In genomic region chr10:127572281-127572680, GRCm38 (mm10) we compare ENCODE assay signal across 20 mouse cellular contexts. TPM values are rescaled to one million over a fixed set of nuclear protein-coding genes. Genes with fewer than 3 reads are reported as not detected.
DNase-seq lines count a peak whose midpoint lies in the region; ATAC-seq and TF ChIP-seq lines count a peak whose summit lies in the region.
"Had no signal": no experiment of that assay in that cellular context is flagged by ENCODE, and none has a peak within 500 bp of the region (broad histone marks: within the 10 kb centered on the region; RNA-seq: fewer than 3 reads in every experiment).

No protein-coding gene starts in this region.

- peak; percentile 15 for DNase-seq in gastrocnemius, adult 2 months
- DNase-seq in gastrocnemius, postnatal 4 days (ENCODE audit: low spot score in 2 of 2), result no peak
- DNase-seq in liver, adult 2 months (ENCODE audit: extremely low read depth, low read depth, low spot score), result peak; percentile 75
- DNase-seq in liver, embryonic 11.5 days (ENCODE audit: low spot score), result no peak
- DNase-seq: adrenal gland, adult 2 months; adrenal gland, adult 8-10 months; adrenal gland, postnatal 10 days; adrenal gland, postnatal 14 days; adrenal gland, postnatal 25 days; adrenal gland, postnatal 36 days; B cell, adult 2 months; cerebellum, adult 11 months; cerebellum, adult 11-12 months; cerebellum, adult 18-20 months had no signal

- no peak for TF ChIP-seq POLR2A in liver, adult 2 months (IDR thresholded peaks at IDR 0.05; ENCODE audit: extremely low read depth, insufficient read depth, low read length)

- H3K4me1 ChIP-seq in liver, adult 2 months (ENCODE audit: control insufficient read depth, insufficient read depth, low read length), result peaks cover 14% of the 10 kb centered on the region
- 0 out of 2 replicates have a peak, but pooled peaks cover 9% of the 10 kb centered on the region for H3K4me1 ChIP-seq in liver, embryonic 11.5 days (replicated peaks; ENCODE audit: control insufficient read depth, insufficient read depth, low read length)

- no peak overlapping the region for H3K4me2 ChIP-seq in liver, embryonic 11.5 days

- H3K36me3 ChIP-seq in liver, adult 2 months (ENCODE audit: control insufficient read depth, insufficient read depth, low read length), result peaks cover 66% of the 10 kb centered on the region
- peaks cover 17% of the 10 kb centered on the region for H3K36me3 ChIP-seq in liver, embryonic 11.5 days (ENCODE audit: control insufficient read depth, insufficient read depth, low read length)
- H3K36me3 ChIP-seq: G1E had no signal

- H3K79me2 ChIP-seq in liver, adult 2 months (ENCODE audit: control insufficient read depth, insufficient read depth, low read length), result no peaks in the 10 kb centered on the region; the same call in 1 of the 2 replicates

- H3K4me3 ChIP-seq in gastrocnemius, adult 2 months, result no peak overlapping the region
- H3K4me3 ChIP-seq in liver, adult 2 months (ENCODE audit: insufficient read depth, low read depth, low read length), result no peak overlapping the region
- no peak overlapping the region for H3K4me3 ChIP-seq in liver, embryonic 11.5 days (ENCODE audit: low read depth, low read length)

- H3K9me3 ChIP-seq in liver, embryonic 11.5 days (ENCODE audit: control insufficient read depth, low read length), result no peaks in the 10 kb centered on the region
- H3K9me3 ChIP-seq: G1E had no signal

- 24% methylated on average over 5 of the region's 5 CpGs for WGBS in liver, adult 2 months
- 88% methylated on average over 5 of the region's 5 CpGs for WGBS in liver, embryonic 11.5 days

- intact Hi-C loops in gastrocnemius, adult 2 months (cut with DNase I), result loop anchor here (5.0 kb wide), 1 partner anchor 365 kb away; no protein-coding TSS in a partner anchor

- no peak overlapping the region for H3K27ac ChIP-seq in gastrocnemius, adult 2 months
- no peak overlapping the region for H3K27ac ChIP-seq in liver, adult 2 months (replicated peaks; ENCODE audit: insufficient read depth, low read depth, low read length)
- H3K27ac ChIP-seq in liver, embryonic 11.5 days (ENCODE audit: low read depth, low read length), result no peak overlapping the region

- ATAC-seq in liver, embryonic 11.5 days (replicated peaks; ENCODE audit: low FRiP score), result no peak
- ATAC-seq: activated CD4-positive, CD25-positive, alpha-beta regulatory T cell, adult 4 months; CD4-positive, CD25-positive, alpha-beta regulatory T cell, adult 4 months; Patski had no signal

- H3K9ac ChIP-seq in liver, adult 2 months (ENCODE audit: low read depth, low read length), result no peak overlapping the region
- no peak overlapping the region for H3K9ac ChIP-seq in liver, embryonic 11.5 days (ENCODE audit: low read depth, low read length)

- H3K27me3 ChIP-seq in liver, adult 2 months (ENCODE audit: control insufficient read depth, insufficient read depth, low read length), result no peaks in the 10 kb centered on the region
- no peaks in the 10 kb centered on the region for H3K27me3 ChIP-seq in liver, embryonic 11.5 days (replicated peaks; ENCODE audit: control insufficient read depth, insufficient read depth, low read length)
- H3K27me3 ChIP-seq: CH12.LX, Patski had no signal

- TF ChIP-seq CTCF in gastrocnemius, adult 2 months (IDR thresholded peaks at IDR 0.05), result no peak
- no peak for TF ChIP-seq CTCF in liver, adult 2 months (IDR thresholded peaks at IDR 0.05; ENCODE audit: low read depth, low read length)

RNA-seq across cellular contexts. Expression of gene Nxph4, which starts 37.9 kb away (rescaled TPM):
- total RNA-seq in gastrocnemius, adult 2 months (2021), result under 1 TPM; 0.17 to 0.23 TPM
- total RNA-seq in gastrocnemius, postnatal 4 days (2021), result 1 to 10 TPM; 1.9 to 2.2 TPM
- not detected in 2 replicates for total RNA-seq in liver, adult 2 months (2014; rRNA removed)
- 0.05 TPM in 1 of 2 replicates, not detected in the other for polyA plus RNA-seq in liver, adult 2 months (2012; rRNA removed)
- 0.56 TPM in 1 of 2 replicates, not detected in the other for polyA plus RNA-seq in liver, embryonic 11.5 days (2014; fragmentation: Nextera tagmentation; extraction: Ambion mirVana)
- total RNA-seq: MEL had no signal
- polyA plus RNA-seq: activated CD4-positive, CD25-positive, alpha-beta regulatory T cell, adult 4 months; CD4-positive, CD25-positive, alpha-beta regulatory T cell, adult 4 months had no signal

RNA-seq across cellular contexts. Expression of gene Lrp1, which starts 48.7 kb away (rescaled TPM):
- 10 to 100 TPM; 34.6 to 71.3 TPM for total RNA-seq in gastrocnemius, adult 2 months (2021)
- 100 to 1,000 TPM; 184 to 193 TPM for total RNA-seq in gastrocnemius, postnatal 4 days (2021)
- 193 and 278 TPM in 2 replicates for total RNA-seq in liver, adult 2 months (2014; rRNA removed)
- 354 and 373 TPM in 2 replicates for polyA plus RNA-seq in liver, adult 2 months (2012; rRNA removed)
- 35.7 and 36.8 TPM in 2 replicates for polyA plus RNA-seq in liver, embryonic 11.5 days (2014; fragmentation: Nextera tagmentation; extraction: Ambion mirVana)

RNA-seq across cellular contexts. Expression of gene Shmt2, which starts 50.0 kb away (rescaled TPM):
- total RNA-seq in gastrocnemius, adult 2 months (2021), result 10 to 100 TPM; 22.7 to 28.9 TPM
- 10 to 100 TPM; 34.6 to 34.8 TPM for total RNA-seq in gastrocnemius, postnatal 4 days (2021)
- 130 and 154 TPM in 2 replicates for total RNA-seq in liver, adult 2 months (2014; rRNA removed)
- 309 and 324 TPM in 2 replicates for polyA plus RNA-seq in liver, adult 2 months (2012; rRNA removed)
- 261 and 286 TPM in 2 replicates for polyA plus RNA-seq in liver, embryonic 11.5 days (2014; fragmentation: Nextera tagmentation; extraction: Ambion mirVana)

RNA-seq across cellular contexts. Expression of gene Ndufa4l2, which starts 57.5 kb away (rescaled TPM):
- 10 to 100 TPM in 1 of 2 experiments, 1 to 10 TPM in 1; 8.1 to 16.5 TPM for total RNA-seq in gastrocnemius, adult 2 months (2021)
- 10 to 100 TPM; 23.6 to 24.1 TPM for total RNA-seq in gastrocnemius, postnatal 4 days (2021)
- 0.09 and 0.40 TPM in 2 replicates for total RNA-seq in liver, adult 2 months (2014; rRNA removed)
- 4.0 and 4.4 TPM in 2 replicates for polyA plus RNA-seq in liver, adult 2 months (2012; rRNA removed)
- polyA plus RNA-seq in liver, embryonic 11.5 days (2014; fragmentation: Nextera tagmentation; extraction: Ambion mirVana), result 34.2 TPM in 2 replicates
- polyA plus RNA-seq: activated CD4-positive, CD25-positive, alpha-beta regulatory T cell, adult 4 months; CD4-positive, CD25-positive, alpha-beta regulatory T cell, adult 4 months had no signal

Comparison
In these comparisons a context has a peak if more than half of its experiments do, and no peak if none do; other contexts are left out.
1. DNase-seq: peak in gastrocnemius, adult 2 months (single experiment) and liver, adult 2 months (single experiment); none in gastrocnemius, postnatal 4 days (0 of 2) and liver, embryonic 11.5 days (single experiment).